ENCODE assay signal across 8 mouse cellular contexts in the genomic region with DNA sequence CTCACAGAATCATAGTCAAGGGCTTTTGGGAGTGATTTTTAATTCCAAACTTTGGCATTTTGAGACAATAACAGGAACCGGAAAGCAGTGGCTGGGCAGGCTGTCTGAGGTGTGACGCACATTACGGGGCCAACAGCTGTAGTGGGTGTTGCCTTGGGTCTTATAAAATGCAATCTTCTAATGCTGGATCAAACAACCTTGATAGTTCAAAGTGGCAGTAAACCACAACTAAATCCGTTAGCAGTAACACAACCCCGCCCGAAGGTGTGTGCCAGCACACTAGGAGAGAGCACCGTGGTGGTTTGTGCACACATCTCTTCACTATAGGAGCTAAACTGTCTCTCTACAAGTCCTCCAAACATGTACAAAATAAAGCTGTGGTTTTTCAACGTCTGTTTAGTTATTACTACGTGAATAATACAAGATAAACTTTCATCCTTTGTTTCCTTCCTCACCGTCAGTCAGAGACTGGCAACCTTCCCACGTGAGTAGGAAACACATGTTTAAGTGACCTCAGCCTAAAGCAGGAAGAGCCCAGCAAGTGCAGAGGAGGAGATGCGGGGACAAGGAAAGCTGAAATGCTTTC.
DNase-seq lines count a peak whose midpoint lies in the region; ATAC-seq and TF ChIP-seq lines count a peak whose summit lies in the region.
"Had no signal": no experiment of that assay in that cellular context is flagged by ENCODE, and none has a peak within 500 bp of the region (broad histone marks: within the 10 kb centered on the region; RNA-seq: fewer than 3 reads in every experiment).

No protein-coding gene starts in this region.

- peak; percentile 6 for DNase-seq in gastrocnemius, postnatal 10 days
- DNase-seq in kidney, adult 2 months = peak; percentile 76
- DNase-seq in lung, embryonic 14.5 days = peak; percentile 66
- DNase-seq in layer of hippocampus, adult 8-10 months (ENCODE audit: low spot score in 2 of 2) = no peak
- DNase-seq in embryo, embryonic 11 days = no peak

- ATAC-seq in activated CD4-positive, CD25-positive, alpha-beta regulatory T cell, adult 4 months = peak; percentile 91
- ATAC-seq in lung, embryonic 14.5 days (ENCODE audit: insufficient read depth) = peak; percentile 66

- peaks cover 6% of the 10 kb centered on the region for H3K4me1 ChIP-seq in kidney, adult 2 months (ENCODE audit: control insufficient read depth, insufficient read depth, low read length)
- H3K4me1 ChIP-seq in lung, embryonic 14.5 days (ENCODE audit: insufficient read depth) = 0 out of 2 replicates have a peak, but pooled peaks cover 5% of the 10 kb centered on the region
- H3K4me1 ChIP-seq in testis, adult 2 months (ENCODE audit: control insufficient read depth, insufficient read depth, low read length) = no peaks in the 10 kb centered on the region

- H3K9me3 ChIP-seq in lung, embryonic 14.5 days (ENCODE audit: low read depth, low read length) = no peaks in the 10 kb centered on the region
- H3K9me3 ChIP-seq: embryonic facial prominence, embryonic 12.5 days had no signal

- 42% methylated on average over 12 of the region's 12 CpGs for WGBS in kidney, adult 2 months
- 37% methylated on average over 12 of the region's 12 CpGs for WGBS in lung, embryonic 14.5 days

- no peak for TF ChIP-seq POLR2A in kidney, adult 2 months (IDR thresholded peaks at IDR 0.05; ENCODE audit: low read depth, low read length)
- TF ChIP-seq POLR2A in testis, adult 2 months (IDR thresholded peaks at IDR 0.05; ENCODE audit: control insufficient read depth, low read depth, low read length) = no peak

- H3K36me3 ChIP-seq in kidney, adult 2 months (ENCODE audit: control insufficient read depth, insufficient read depth, low read length) = no peaks in the 10 kb centered on the region
- no peaks in the 10 kb centered on the region for H3K36me3 ChIP-seq in lung, embryonic 14.5 days (ENCODE audit: insufficient read depth)
- no peaks in the 10 kb centered on the region for H3K36me3 ChIP-seq in testis, adult 2 months (ENCODE audit: control insufficient read depth, insufficient read depth, low read length)
- H3K36me3 ChIP-seq: embryonic facial prominence, embryonic 12.5 days had no signal

- no peaks in the 10 kb centered on the region for H3K27me3 ChIP-seq in kidney, adult 2 months (replicated peaks; ENCODE audit: control insufficient read depth, insufficient read depth, low read length)
- no peaks in the 10 kb centered on the region for H3K27me3 ChIP-seq in lung, embryonic 14.5 days (ENCODE audit: insufficient read depth, low read length)
- no peaks in the 10 kb centered on the region for H3K27me3 ChIP-seq in testis, adult 2 months (ENCODE audit: control insufficient read depth, insufficient read depth, low read length)
- H3K27me3 ChIP-seq: embryonic facial prominence, embryonic 12.5 days had no signal

- H3K4me3 ChIP-seq in kidney, adult 2 months (ENCODE audit: insufficient read depth, low read depth, low read length) = no peak overlapping the region
- no peak overlapping the region for H3K4me3 ChIP-seq in lung, embryonic 14.5 days (ENCODE audit: low read depth, low read length)
- no peak overlapping the region for H3K4me3 ChIP-seq in testis, adult 2 months (ENCODE audit: control insufficient read depth, low read depth, low read length)
- H3K4me3 ChIP-seq: embryonic facial prominence, embryonic 12.5 days had no signal

- H3K27ac ChIP-seq in kidney, adult 2 months (ENCODE audit: insufficient read depth, low read depth, low read length) = peak overlapping the region; percentile 92
- peak overlapping the region; percentile 86 for H3K27ac ChIP-seq in lung, embryonic 14.5 days (ENCODE audit: low read depth)
- peak overlapping the region; percentile 79 for H3K27ac ChIP-seq in testis, adult 2 months (ENCODE audit: control insufficient read depth, insufficient read depth, low read depth, low read length)

- no peak overlapping the region for H3K9ac ChIP-seq in lung, embryonic 14.5 days
- H3K9ac ChIP-seq: embryonic facial prominence, embryonic 12.5 days had no signal

- TF ChIP-seq CTCF in kidney, adult 2 months (conservative IDR thresholded peaks at IDR 0.05; ENCODE audit: insufficient read depth, insufficient read length, low read depth, low read length) = no peak
- no peak for TF ChIP-seq CTCF in lung, embryonic 14.5 days (IDR thresholded peaks at IDR 0.05; ENCODE audit: low read depth)
- TF ChIP-seq CTCF in testis, adult 2 months (IDR thresholded peaks at IDR 0.05; ENCODE audit: control insufficient read depth, insufficient read depth, insufficient replicate concordance, low read depth, low read length) = no peak

- peak overlapping the region; percentile 41; the same call in 1 of the 2 replicates for H3K4me2 ChIP-seq in lung, embryonic 14.5 days
- H3K4me2 ChIP-seq: embryonic facial prominence, embryonic 12.5 days had no signal

Comparison
In these comparisons a context has a peak if more than half of its experiments do, and no peak if none do; other contexts are left out.
1. DNase-seq: peak in gastrocnemius, postnatal 10 days (single experiment), kidney, adult 2 months (single experiment) and lung, embryonic 14.5 days (single experiment); none in layer of hippocampus, adult 8-10 months (0 of 2) and embryo, embryonic 11 days (single experiment).
2. Peak in every context shown above with its lines, with median percentiles within 50 percentile points of each other: H3K27ac ChIP-seq.